Mouse (Mus musculus): Measurements from ENCODE around the gene Fastk. TPM values are rescaled to one million over a fixed set of nuclear protein-coding genes. Genes with fewer than 3 reads are reported as not detected.

Fastk gene
- polyA plus RNA-seq, 1 experiment from 2014 or later: 98.1 TPM

DNA sequence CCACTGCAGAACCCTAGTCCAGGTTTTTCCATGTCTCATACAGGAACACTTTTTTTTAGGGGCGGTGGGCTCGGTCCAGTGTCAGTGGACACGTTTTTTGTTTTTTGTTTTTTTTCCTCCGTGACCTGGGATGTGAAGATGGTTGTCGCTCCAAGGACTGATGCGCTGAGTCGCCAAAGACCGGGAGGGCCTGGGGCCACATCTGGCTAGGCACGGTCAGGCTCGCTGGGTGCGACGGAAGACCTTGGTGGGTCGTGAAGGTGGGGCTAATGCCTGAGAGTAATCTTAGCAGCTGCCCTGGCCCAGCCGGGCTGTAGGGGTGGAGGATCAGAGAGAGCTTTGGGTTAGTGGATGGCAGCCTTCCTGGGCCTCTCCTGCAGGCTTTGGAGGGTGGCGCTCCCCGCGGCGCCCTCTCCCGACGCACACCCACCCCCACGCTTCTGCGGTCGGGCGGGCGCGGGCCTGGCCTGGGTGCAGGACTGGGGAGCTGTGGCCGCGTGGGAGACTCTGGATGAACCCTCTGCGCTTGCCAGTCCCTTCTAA, 7.7 kb upstream of the Fastk start:
- H3K4me1 ChIP-seq: peaks cover 37% of the 10 kb centered on the region
- ATAC-seq (ENCODE audit: insufficient read depth, low FRiP score, low read depth): no peak
- under 1% methylated on average over 29 of the region's 29 CpGs for WGBS
- H3K9ac ChIP-seq: peak overlapping the region; percentile 92
- H3K36me3 ChIP-seq: no peaks in the 10 kb centered on the region
- H3K4me3 ChIP-seq (replicated peaks): peak overlapping the region; percentile 86
- no peaks in the 10 kb centered on the region for H3K27me3 ChIP-seq (replicated peaks)
- peak overlapping the region; percentile 90 for H3K27ac ChIP-seq
- H3K9me3 ChIP-seq: no peaks in the 10 kb centered on the region
- peak overlapping the region; percentile 92 for H3K4me2 ChIP-seq

DNA sequence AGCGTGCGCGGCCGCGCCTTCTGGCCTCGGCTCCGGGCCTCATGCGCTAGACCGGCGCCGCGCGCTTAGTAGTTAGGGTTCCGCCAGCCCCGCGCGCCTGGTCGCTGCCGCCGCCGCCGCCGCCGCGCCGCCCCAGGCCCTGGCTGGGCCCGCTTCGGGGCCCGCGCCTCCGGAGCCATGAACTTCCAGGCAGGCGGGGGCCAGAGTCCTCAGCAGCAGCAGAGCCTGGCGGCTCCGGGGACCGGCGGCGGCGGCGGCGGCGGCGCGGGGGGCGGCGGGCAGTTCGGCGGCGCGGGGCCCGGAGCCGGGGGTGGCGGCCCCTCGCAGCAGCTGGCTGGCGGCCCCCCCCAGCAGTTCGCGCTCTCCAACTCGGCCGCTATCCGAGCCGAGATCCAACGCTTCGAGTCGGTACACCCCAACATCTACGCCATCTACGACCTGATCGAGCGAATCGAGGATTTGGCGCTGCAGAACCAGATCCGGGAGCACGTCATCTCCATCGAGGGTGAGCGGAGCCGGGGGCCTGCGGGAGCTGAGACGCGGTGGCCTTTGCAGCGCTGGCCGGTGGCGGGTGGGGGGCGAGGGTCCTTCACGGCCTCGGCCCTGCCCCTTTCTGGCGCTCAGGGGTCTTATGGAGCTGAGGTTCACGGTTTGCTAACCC, 7.1 kb upstream of the Fastk start, which contains the start of gene Agap3:
Agap3 (plus strand) TSS at position 148 of the 661 bp plus-strand sequence.
- Histone ChIP-seq H3K9me3 (no peaks in the 10 kb centered on the region), H3K4me3 (replicated peaks) (peak within 1 kb of the TSS; percentile 86), H3K9ac (peak within 1 kb of the TSS; percentile 92), H3K27me3 (replicated peaks) (no peaks in the 10 kb centered on the region), H3K4me1 (peaks cover 37% of the 10 kb centered on the region), H3K4me2 (peak within 1 kb of the TSS; percentile 92), H3K27ac (peak within 1 kb of the TSS; percentile 90), H3K36me3 (no peaks in the 10 kb centered on the region)
- under 1% methylated on average over 83 of the region's 85 CpGs for WGBS
- ATAC-seq (ENCODE audit: insufficient read depth, low FRiP score, low read depth): no peak

DNA sequence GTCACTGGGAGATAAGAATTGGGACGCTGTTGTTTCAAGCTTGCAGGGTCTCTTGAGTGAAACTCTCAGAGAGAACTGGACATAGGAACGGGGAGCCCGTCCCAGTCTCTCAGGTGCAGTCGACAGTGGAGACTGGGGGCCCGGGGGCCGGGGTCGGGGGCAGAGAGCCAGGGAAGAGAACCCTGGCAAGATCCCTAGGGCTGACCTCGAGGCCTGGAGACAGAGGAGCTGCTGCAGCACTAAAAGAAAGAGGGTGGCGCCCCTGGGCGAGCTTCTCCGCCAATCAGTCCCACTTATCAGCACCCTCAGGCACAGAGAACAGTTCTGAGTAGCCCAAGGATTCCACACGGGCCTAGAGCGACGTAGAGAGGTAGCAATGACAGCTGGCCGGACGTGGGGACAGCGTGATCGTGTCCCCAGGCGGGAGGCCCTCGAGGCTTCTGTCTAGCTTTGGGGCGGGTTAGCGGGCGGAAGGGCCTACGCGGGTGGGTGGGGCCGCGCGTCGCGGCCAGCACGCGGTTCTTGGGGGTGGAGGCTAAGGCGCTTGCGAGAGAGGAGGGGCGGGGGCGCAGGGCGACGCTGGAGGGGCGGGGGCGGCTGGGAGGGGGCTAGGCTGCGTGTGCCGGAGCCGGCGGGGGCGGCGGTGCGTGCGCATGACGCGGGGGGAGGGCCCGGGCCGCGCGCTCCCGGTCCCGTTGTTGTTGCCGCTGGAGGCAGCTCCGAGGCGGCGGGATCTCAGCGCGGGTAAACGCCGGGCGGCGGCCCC, 6.4 kb upstream of the Fastk start:
- peak; percentile 77 for ATAC-seq (ENCODE audit: insufficient read depth, low FRiP score, low read depth)
- 2% methylated on average over 42 of the region's 66 CpGs for WGBS
- Histone ChIP-seq H3K4me3 (replicated peaks) (peak overlapping the region; percentile 86), H3K4me2 (peak overlapping the region; percentile 92), H3K4me1 (peaks cover 37% of the 10 kb centered on the region), H3K27ac (peak overlapping the region; percentile 90), H3K27me3 (replicated peaks) (no peaks in the 10 kb centered on the region), H3K9me3 (no peaks in the 10 kb centered on the region), H3K36me3 (no peaks in the 10 kb centered on the region), H3K9ac (peak overlapping the region; percentile 92)

DNA sequence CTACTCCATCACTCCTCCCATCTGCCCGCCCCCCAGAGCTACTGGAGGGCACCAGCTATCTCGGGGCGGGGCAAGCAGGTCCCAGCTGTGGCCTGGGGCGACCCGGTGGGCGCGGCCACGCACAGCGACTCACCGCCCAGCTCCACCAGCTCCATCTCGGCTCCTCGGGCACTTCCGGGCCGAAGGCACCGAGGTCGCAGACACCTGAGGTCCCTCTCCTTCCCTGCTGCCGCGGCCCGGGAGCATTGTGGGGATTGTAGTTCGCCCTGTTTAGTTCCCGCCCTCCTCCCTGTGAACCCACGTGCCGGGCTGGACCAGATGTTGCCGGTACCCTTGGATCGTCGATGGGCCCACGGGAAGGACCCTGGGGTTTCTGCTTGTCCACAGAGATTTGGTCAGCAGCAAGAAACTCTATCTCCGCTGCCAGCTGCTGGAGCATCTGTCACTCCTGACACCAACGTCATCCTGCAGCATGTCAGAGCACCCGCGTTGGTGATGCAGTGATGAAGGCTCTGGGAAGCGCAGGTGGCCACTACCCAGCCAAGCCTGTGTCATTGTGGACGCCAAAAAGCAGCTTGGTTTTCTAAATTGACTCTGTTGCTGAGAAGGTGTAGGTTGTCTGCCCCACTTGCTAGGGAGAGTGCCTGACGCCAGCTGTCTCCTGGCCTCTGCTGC, 2.7 kb upstream of the Fastk start, which contains the start of gene Tmub1:
Tmub1 (minus strand) TSS at position 231 of the 675 bp plus-strand sequence.
- peak; percentile 66 for ATAC-seq (ENCODE audit: insufficient read depth, low FRiP score, low read depth)
- WGBS: 2% methylated on average over 34 of the region's 34 CpGs
- Histone ChIP-seq H3K4me3 (replicated peaks) (peak within 1 kb of the TSS; percentile 65), H3K9me3 (no peaks in the 10 kb centered on the region), H3K27me3 (replicated peaks) (no peaks in the 10 kb centered on the region), H3K36me3 (peaks cover 9% of the 10 kb centered on the region; the same call in 1 of the 2 replicates), H3K9ac (peak within 1 kb of the TSS; percentile 34; the same call in 1 of the 2 replicates), H3K27ac (peak within 1 kb of the TSS; percentile 49; the same call in 1 of the 2 replicates), H3K4me1 (peaks cover 20% of the 10 kb centered on the region), H3K4me2 (peak within 1 kb of the TSS; percentile 89)

DNA sequence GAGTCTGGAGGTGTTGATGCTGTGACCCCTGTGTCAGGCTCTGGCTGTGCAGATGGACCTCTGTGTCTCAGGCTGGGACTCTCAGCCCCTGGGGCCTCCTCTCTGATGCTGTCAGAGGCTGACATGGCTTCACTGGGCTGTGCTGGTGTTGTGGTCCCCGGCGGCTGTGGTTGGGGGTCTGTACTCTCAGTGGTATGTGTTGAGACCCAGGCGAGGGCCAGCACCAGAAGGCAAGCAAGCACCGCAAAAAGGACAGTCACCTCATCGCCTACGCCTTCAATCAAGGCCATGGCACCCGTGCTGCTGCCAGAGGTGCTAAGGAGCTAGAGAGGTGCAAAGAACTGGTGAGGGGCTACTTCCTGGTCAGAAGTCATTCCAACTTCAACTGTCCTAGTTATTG, 1.5 kb upstream of the Fastk start:
- peaks cover 19% of the 10 kb centered on the region for H3K36me3 ChIP-seq
- no peak overlapping the region for H3K27ac ChIP-seq
- no peak overlapping the region for H3K9ac ChIP-seq
- no peak overlapping the region for H3K4me3 ChIP-seq (replicated peaks)
- no peaks in the 10 kb centered on the region for H3K27me3 ChIP-seq (replicated peaks)
- 89% methylated on average over 7 of the region's 7 CpGs for WGBS
- ATAC-seq (ENCODE audit: insufficient read depth, low FRiP score, low read depth): no peak
- no peaks in the 10 kb centered on the region for H3K9me3 ChIP-seq
- peak overlapping the region; percentile 89; the same call in 1 of the 2 replicates for H3K4me2 ChIP-seq
- peaks cover 20% of the 10 kb centered on the region for H3K4me1 ChIP-seq

DNA sequence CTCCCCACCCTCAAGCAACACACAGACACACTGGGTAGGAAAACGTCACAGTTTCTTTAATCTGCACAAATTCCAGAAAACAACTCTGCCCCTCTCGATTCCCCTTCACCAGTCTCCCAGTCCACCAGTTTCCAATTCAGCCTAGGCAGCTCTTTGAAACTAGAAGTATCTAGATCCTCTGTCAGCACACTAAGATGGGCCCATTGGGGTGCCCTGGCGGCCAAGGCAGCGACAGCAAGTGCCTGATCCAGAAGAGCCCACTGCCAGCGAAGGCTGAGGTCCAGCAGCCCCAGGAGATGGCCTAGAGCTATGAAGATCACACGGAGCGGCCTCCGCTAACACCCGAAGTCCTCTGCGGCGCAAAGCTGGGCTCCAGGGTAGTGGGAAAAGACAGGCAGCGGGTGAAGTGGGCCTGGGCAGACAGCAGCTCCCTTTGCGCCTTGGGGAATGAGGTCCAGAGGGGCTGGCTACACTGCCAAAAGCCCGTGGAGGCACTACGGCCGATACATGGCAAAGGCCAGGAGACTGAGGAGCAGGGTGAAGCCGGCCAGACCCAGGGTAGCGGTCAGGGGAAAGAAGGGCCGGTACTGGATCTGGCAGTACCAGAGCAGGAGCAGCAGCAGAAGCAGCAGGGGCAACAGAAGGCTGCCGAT, 467 bp upstream of the Fastk start:
- Histone ChIP-seq H3K36me3 (peaks cover 30% of the 10 kb centered on the region), H3K27ac (peak overlapping the region; percentile 63), H3K4me1 (peaks cover 17% of the 10 kb centered on the region), H3K4me3 (replicated peaks) (peak overlapping the region; percentile 88), H3K4me2 (peak overlapping the region; percentile 73), H3K27me3 (replicated peaks) (no peaks in the 10 kb centered on the region), H3K9me3 (no peaks in the 10 kb centered on the region), H3K9ac (no peak overlapping the region)
- ATAC-seq (ENCODE audit: insufficient read depth, low FRiP score, low read depth): no peak
- 50% methylated on average over 20 of the region's 20 CpGs for WGBS

DNA sequence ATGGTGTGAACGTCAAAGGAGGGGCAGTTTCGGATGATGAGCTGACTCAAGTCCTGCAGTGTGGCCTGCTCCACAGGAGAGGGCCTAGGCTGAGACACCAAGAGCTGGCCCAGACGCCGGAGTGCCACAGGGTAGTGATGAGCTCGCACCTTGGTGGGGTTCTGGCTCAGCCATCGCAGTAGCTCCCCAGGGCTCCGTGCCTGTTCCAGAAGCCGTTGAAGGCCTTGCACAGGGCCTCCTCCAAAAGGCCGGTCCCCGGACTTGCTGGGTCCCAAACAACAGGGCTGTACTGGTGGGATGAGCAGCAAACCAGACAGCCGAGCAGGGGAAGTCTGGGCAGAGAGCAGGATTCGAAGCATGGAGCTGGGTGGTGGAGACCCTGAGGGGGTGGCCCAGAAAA, 1.2 kb downstream of the Fastk start:
- Histone ChIP-seq H3K9me3 (no peaks in the 10 kb centered on the region), H3K4me2 (peak overlapping the region; percentile 73), H3K9ac (no peak overlapping the region), H3K27ac (no peak overlapping the region), H3K36me3 (peaks cover 46% of the 10 kb centered on the region), H3K4me1 (peaks cover 17% of the 10 kb centered on the region), H3K4me3 (replicated peaks) (peak overlapping the region; percentile 88), H3K27me3 (replicated peaks) (no peaks in the 10 kb centered on the region)
- ATAC-seq (ENCODE audit: insufficient read depth, low FRiP score, low read depth): no peak
- WGBS: 83% methylated on average over 12 of the region's 12 CpGs

DNA sequence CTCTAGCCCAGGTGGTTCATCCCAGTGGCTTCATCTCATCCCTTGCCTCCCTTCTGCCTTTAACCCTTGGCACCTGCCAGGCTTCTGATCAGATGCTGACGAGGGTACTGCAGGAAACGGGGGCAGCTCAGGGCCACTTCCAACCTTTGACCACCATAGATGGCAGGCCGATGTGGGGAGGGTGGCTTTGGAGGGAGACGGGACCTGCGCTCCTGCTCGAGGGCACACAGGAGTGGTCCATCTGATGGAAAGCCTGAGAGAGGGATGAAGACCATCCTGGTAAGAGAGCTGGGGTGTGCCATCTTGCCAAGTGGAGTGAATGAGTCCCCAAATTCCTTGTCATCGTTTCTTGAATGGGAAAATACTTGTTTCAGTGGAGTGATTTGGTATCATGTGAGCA, 1.9 kb downstream of the Fastk start:
- no peaks in the 10 kb centered on the region for H3K9me3 ChIP-seq
- H3K4me3 ChIP-seq (replicated peaks): no peak overlapping the region
- WGBS: 88% methylated on average over 7 of the region's 7 CpGs
- ATAC-seq (ENCODE audit: insufficient read depth, low FRiP score, low read depth): no peak
- no peaks in the 10 kb centered on the region for H3K27me3 ChIP-seq (replicated peaks)
- peaks cover 51% of the 10 kb centered on the region for H3K36me3 ChIP-seq
- peaks cover 17% of the 10 kb centered on the region for H3K4me1 ChIP-seq
- H3K4me2 ChIP-seq: no peak overlapping the region
- H3K9ac ChIP-seq: no peak overlapping the region
- H3K27ac ChIP-seq: no peak overlapping the region

DNA sequence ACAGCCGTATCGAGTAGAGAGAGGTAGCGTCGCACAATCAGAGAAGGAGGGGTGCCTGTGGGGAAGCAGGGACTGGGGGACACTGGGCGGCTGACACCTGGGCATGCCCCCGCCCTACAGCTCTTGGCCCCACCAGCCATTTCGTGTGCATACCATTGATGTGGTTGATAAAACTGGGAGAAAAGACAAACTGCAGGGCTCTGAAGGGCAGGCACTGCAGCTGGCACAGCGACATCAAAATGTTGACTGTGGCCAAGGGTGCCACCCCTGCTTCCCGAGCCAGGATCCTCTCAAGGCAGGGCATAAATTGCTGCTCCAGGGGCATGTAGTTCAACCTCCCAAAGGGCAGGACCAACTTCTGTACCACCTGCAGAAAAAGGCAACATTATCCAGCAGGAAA, 3.1 kb downstream of the Fastk start:
- H3K27me3 ChIP-seq (replicated peaks): no peaks in the 10 kb centered on the region
- ATAC-seq (ENCODE audit: insufficient read depth, low FRiP score, low read depth): no peak
- H3K36me3 ChIP-seq: peaks cover 55% of the 10 kb centered on the region
- no peak overlapping the region for H3K4me2 ChIP-seq
- WGBS: 79% methylated on average over 9 of the region's 9 CpGs
- H3K4me3 ChIP-seq (replicated peaks): no peak overlapping the region
- no peak overlapping the region for H3K9ac ChIP-seq
- H3K9me3 ChIP-seq: no peaks in the 10 kb centered on the region
- H3K27ac ChIP-seq: no peak overlapping the region
- H3K4me1 ChIP-seq: peaks cover 13% of the 10 kb centered on the region

DNA sequence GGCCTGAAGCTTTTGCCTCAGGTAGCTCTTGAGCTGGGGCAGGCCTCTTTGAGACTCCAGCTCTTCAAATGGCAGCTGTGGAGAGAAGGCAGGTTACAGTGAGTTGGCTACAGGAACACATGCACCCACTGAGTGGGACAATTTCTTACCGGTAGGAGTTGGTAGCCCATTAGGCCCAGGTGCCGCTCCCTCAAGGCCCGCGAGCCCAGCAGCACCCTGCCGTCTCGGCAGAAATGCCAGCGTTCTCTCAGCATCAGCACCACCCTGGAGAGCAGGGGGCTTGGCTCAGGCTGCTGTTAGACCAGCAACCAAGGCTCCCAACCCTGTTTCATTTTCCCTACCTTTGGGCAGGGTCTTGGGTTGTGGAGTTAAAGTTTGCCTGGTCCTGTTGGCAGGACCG, 3.9 kb downstream of the Fastk start:
- Histone ChIP-seq H3K4me2 (no peak overlapping the region), H3K9me3 (no peaks in the 10 kb centered on the region), H3K27ac (no peak overlapping the region), H3K36me3 (peaks cover 59% of the 10 kb centered on the region), H3K27me3 (replicated peaks) (no peaks in the 10 kb centered on the region), H3K9ac (no peak overlapping the region), H3K4me1 (peaks cover 13% of the 10 kb centered on the region), H3K4me3 (replicated peaks) (no peak overlapping the region)
- no peak for ATAC-seq (ENCODE audit: insufficient read depth, low FRiP score, low read depth)
- 92% methylated on average over 8 of the region's 8 CpGs for WGBS

DNA sequence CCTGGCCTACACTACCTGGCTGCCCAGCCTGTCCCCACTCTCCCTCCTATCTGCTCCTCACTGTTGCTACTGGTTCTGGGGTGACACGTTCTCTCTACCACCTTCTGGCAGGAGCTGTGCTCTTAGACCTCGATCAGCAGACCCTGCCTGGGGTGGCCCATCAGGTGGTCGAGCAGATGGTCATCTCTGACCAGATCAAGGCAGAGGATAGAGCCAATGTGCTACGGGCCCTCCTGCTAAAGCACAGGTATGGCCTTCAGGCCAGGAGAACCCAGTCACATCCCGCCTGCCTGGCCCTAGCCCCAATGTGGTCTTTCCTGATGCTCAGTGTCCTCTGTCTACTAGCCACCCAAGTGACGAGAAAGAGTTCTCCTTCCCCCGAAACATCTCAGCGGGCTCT, 11.1 kb downstream of the Fastk start:
- H3K4me1 ChIP-seq: peaks cover 5% of the 10 kb centered on the region; the same call in 1 of the 2 replicates
- H3K27me3 ChIP-seq (replicated peaks): no peaks in the 10 kb centered on the region
- no peak overlapping the region for H3K9ac ChIP-seq
- H3K27ac ChIP-seq: no peak overlapping the region
- H3K9me3 ChIP-seq: no peaks in the 10 kb centered on the region
- no peak overlapping the region for H3K4me2 ChIP-seq
- 85% methylated on average over 8 of the region's 8 CpGs for WGBS
- H3K36me3 ChIP-seq: peaks cover 78% of the 10 kb centered on the region
- no peak overlapping the region for H3K4me3 ChIP-seq (replicated peaks)
- no peak for ATAC-seq (ENCODE audit: insufficient read depth, low FRiP score, low read depth)
